Mouse (Mus musculus) hindbrain, embryonic 11.5 days (tissue): Measurements from ENCODE around the gene Primpol. TPM values are rescaled to one million over a fixed set of nuclear protein-coding genes. Genes with fewer than 3 reads are reported as not detected.

Experiments used
- polyA plus RNA-seq: library from polyadenylated mRNA; unstranded; fragments of >200 nt; fragmentation: Nextera tagmentation; extraction: Ambion mirVana; gene quantifications from 2 replicates; pipeline ENCODE4 v1.2.1, GENCODE M21; 2014

Gene Primpol
- polyA plus RNA-seq, 1 experiment from 2014 or later = 10.0 TPM

Other genes starting within 250 kb of the Primpol start
- 9.8 and 10.9 TPM in 2 replicates for gene Acsl1, start 146.2 kb downstream of the Primpol start, polyA plus RNA-seq
- gene Cenpu, start 65.2 kb downstream of the Primpol start, polyA plus RNA-seq = 23.9 and 29.3 TPM in 2 replicates
- 134 and 171 TPM in 2 replicates for gene Casp3, start 79 bp upstream of the Primpol start, polyA plus RNA-seq
- gene Irf2, start 122.5 kb upstream of the Primpol start, polyA plus RNA-seq = 11.1 and 14.3 TPM in 2 replicates